Mouse (Mus musculus): ENCODE results near the gene Ptpn7.
"Not testable (repeated sequence)": the region's sequence is repeated elsewhere in the genome, so short reads cannot be mapped to it uniquely, and the experiment has no call there.

Ptpn7 gene

GRCm38 (mm10) chr1:135189186-135189585 is 56.7 kb downstream of the Ptpn7 start:
- DNase-seq: no peak

- not testable (repeated sequence) for DNase-seq
These were observed 61.8 kb downstream of the Ptpn7 start for GRCm38 (mm10) chr1:135194335-135194734.
